Mouse (Mus musculus): Measurements from ENCODE around the gene Cmtm4. TPM values are rescaled to one million over a fixed set of nuclear protein-coding genes. Genes with fewer than 3 reads are reported as not detected.
A peak's percentile ranks its signal among the peaks of the same experiment; 100 is the strongest.
"Not testable (repeated sequence)": the region's sequence is repeated elsewhere in the genome, so short reads cannot be mapped to it uniquely, and the experiment has no call there.

Gene Cmtm4
- polyA plus RNA-seq, 1 experiment from 2014 or later = 3.8 TPM

GRCm38 (mm10) chr8:104308341-104308740 is 87.3 kb downstream of the Cmtm4 start:
- not testable (repeated sequence) for H3K36me3 ChIP-seq (ENCODE audit: control insufficient read depth, insufficient read depth, low read length); DNase-seq (ENCODE audit: low spot score); H3K9ac ChIP-seq (ENCODE audit: low read depth, low read length); H3K4me2 ChIP-seq (replicated peaks; ENCODE audit: low read depth, low read length); H3K4me1 ChIP-seq (replicated peaks; ENCODE audit: control insufficient read depth, insufficient read depth, low read length); H3K27me3 ChIP-seq (ENCODE audit: control insufficient read depth, insufficient read depth, low read length); H3K4me3 ChIP-seq (ENCODE audit: low read depth, low read length); H3K27ac ChIP-seq (ENCODE audit: low read depth, low read length); H3K9me3 ChIP-seq (ENCODE audit: control insufficient read depth, low read length); ATAC-seq (ENCODE audit: low FRiP score)
- WGBS = 55% methylated on average over 6 of the region's 6 CpGs

DNA sequence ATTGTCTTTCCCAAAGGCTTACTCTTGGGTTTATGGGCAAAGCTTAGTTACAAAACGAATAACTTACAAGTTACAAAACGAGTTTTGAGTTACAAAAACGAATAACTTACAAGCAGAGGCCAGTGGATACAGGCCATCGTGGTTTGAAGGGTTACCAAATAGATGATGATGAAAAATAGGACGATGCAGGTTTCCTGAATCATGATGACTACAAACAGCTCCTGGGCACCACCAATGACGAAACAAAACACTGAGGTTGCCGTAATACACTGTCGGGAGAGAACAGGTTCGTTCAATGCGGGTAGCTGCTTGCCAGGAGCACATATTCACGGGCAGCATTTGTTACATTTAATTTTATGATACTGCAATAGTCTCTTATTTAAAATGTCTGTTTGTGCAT is 90.6 kb downstream of the Cmtm4 start:
- Histone ChIP-seq H3K36me3 (ENCODE audit: control insufficient read depth, insufficient read depth, low read length) (no peaks in the 10 kb centered on the region), H3K9me3 (ENCODE audit: control insufficient read depth, low read length) (no peaks in the 10 kb centered on the region), H3K4me3 (ENCODE audit: low read depth, low read length) (no peak overlapping the region), H3K4me1 (replicated peaks; ENCODE audit: control insufficient read depth, insufficient read depth, low read length) (no peaks in the 10 kb centered on the region), H3K9ac (ENCODE audit: low read depth, low read length) (no peak overlapping the region), H3K27me3 (ENCODE audit: control insufficient read depth, insufficient read depth, low read length) (no peaks in the 10 kb centered on the region), H3K27ac (ENCODE audit: low read depth, low read length) (no peak overlapping the region), H3K4me2 (replicated peaks; ENCODE audit: low read depth, low read length) (no peak overlapping the region)
- no peak for ATAC-seq (ENCODE audit: low FRiP score)
- DNase-seq (ENCODE audit: low spot score) = no peak
- WGBS = 90% methylated on average over 11 of the region's 11 CpGs

DNA sequence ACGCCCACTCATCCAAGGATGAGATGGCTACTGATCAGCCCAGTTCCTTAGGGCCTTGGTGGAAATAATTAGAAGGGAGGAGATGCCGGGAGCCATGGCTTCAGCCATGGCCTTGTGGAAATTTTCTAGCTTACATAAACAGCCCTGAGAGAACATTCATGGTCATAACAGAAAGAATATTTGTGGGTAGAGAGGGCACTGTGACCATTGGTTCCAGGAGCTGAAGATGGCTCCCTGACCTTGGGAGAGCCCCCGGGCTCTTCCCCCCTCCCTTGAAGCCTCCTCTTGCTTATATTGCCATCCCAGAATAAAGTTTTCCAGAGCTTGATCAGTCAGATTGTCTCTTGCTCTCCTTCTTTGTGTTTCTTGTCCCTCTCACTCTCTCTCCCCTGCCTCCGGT is 93.1 kb downstream of the Cmtm4 start:
- H3K4me1 ChIP-seq (replicated peaks; ENCODE audit: control insufficient read depth, insufficient read depth, low read length); H3K4me3 ChIP-seq (ENCODE audit: low read depth, low read length); H3K9ac ChIP-seq (ENCODE audit: low read depth, low read length); DNase-seq (ENCODE audit: low spot score); H3K27ac ChIP-seq (ENCODE audit: low read depth, low read length); H3K9me3 ChIP-seq (ENCODE audit: control insufficient read depth, low read length); H3K36me3 ChIP-seq (ENCODE audit: control insufficient read depth, insufficient read depth, low read length); ATAC-seq (ENCODE audit: low FRiP score); H3K4me2 ChIP-seq (replicated peaks; ENCODE audit: low read depth, low read length); H3K27me3 ChIP-seq (ENCODE audit: control insufficient read depth, insufficient read depth, low read length): not testable (repeated sequence)
- WGBS = 90% methylated on average over 4 of the region's 4 CpGs

- H3K27me3 ChIP-seq (ENCODE audit: control insufficient read depth, insufficient read depth, low read length); H3K4me1 ChIP-seq (replicated peaks; ENCODE audit: control insufficient read depth, insufficient read depth, low read length); H3K36me3 ChIP-seq (ENCODE audit: control insufficient read depth, insufficient read depth, low read length); H3K27ac ChIP-seq (ENCODE audit: low read depth, low read length); H3K4me3 ChIP-seq (ENCODE audit: low read depth, low read length); H3K9ac ChIP-seq (ENCODE audit: low read depth, low read length); H3K4me2 ChIP-seq (replicated peaks; ENCODE audit: low read depth, low read length); H3K9me3 ChIP-seq (ENCODE audit: control insufficient read depth, low read length): not testable (repeated sequence)
- peak; percentile 90 for ATAC-seq (ENCODE audit: low FRiP score)
- DNase-seq (ENCODE audit: low spot score) = peak; percentile 48
- 8% methylated on average over 3 of the region's 3 CpGs for WGBS
Observed at GRCm38 (mm10) chr8:104301577-104301976, 94.0 kb downstream of the Cmtm4 start.

Other genes with a start within 250 kb of the Cmtm4 start
- 0.71 and 0.88 TPM in 2 replicates for gene Bean1, start 225.4 kb downstream of the Cmtm4 start, polyA plus RNA-seq (2014; fragmentation: Nextera tagmentation; extraction: Ambion mirVana)
- gene Tk2, start 147.2 kb downstream of the Cmtm4 start, polyA plus RNA-seq (2014; fragmentation: Nextera tagmentation; extraction: Ambion mirVana) = 32.5 and 36.5 TPM in 2 replicates
- gene Cklf, start 144.9 kb downstream of the Cmtm4 start, polyA plus RNA-seq (2014; fragmentation: Nextera tagmentation; extraction: Ambion mirVana) = 30.9 and 36.5 TPM in 2 replicates
- gene Cmtm2a, start 102.6 kb downstream of the Cmtm4 start, polyA plus RNA-seq (2014; fragmentation: Nextera tagmentation; extraction: Ambion mirVana) = not detected in 2 replicates
- gene Gm45711, start 85.7 kb downstream of the Cmtm4 start, polyA plus RNA-seq (2014; fragmentation: Nextera tagmentation; extraction: Ambion mirVana) = not detected in 2 replicates
- gene Cmtm1, start 85.7 kb downstream of the Cmtm4 start, polyA plus RNA-seq (2014; fragmentation: Nextera tagmentation; extraction: Ambion mirVana) = not detected in 2 replicates
- not detected in 2 replicates for gene Gm11020, start 74.2 kb downstream of the Cmtm4 start, polyA plus RNA-seq (2014; fragmentation: Nextera tagmentation; extraction: Ambion mirVana)
- not detected in 2 replicates for gene Cmtm2b, start 73.6 kb downstream of the Cmtm4 start, polyA plus RNA-seq (2014; fragmentation: Nextera tagmentation; extraction: Ambion mirVana)
- gene Cmtm3, start 56.4 kb downstream of the Cmtm4 start, polyA plus RNA-seq (2014; fragmentation: Nextera tagmentation; extraction: Ambion mirVana) = 74.8 and 87.5 TPM in 2 replicates
- gene Dync1li2, start 47.2 kb upstream of the Cmtm4 start, polyA plus RNA-seq (2014; fragmentation: Nextera tagmentation; extraction: Ambion mirVana) = 95.4 and 96.4 TPM in 2 replicates
- 0.10 TPM in 1 of 2 replicates, not detected in the other for gene Terb1, start 114.1 kb upstream of the Cmtm4 start, polyA plus RNA-seq (2014; fragmentation: Nextera tagmentation; extraction: Ambion mirVana)
- gene Nae1, start 138.8 kb upstream of the Cmtm4 start, polyA plus RNA-seq (2014; fragmentation: Nextera tagmentation; extraction: Ambion mirVana) = 140 TPM in 2 replicates
- 0.42 and 0.52 TPM in 2 replicates for gene Car7, start 138.9 kb upstream of the Cmtm4 start, polyA plus RNA-seq (2014; fragmentation: Nextera tagmentation; extraction: Ambion mirVana)
- gene Pdp2, start 195.6 kb upstream of the Cmtm4 start, polyA plus RNA-seq (2014; fragmentation: Nextera tagmentation; extraction: Ambion mirVana) = 14.4 and 17.1 TPM in 2 replicates
- not detected in 2 replicates for gene Cdh16, start 228.6 kb upstream of the Cmtm4 start, polyA plus RNA-seq (2014; fragmentation: Nextera tagmentation; extraction: Ambion mirVana)
- gene Rrad, start 235.5 kb upstream of the Cmtm4 start, polyA plus RNA-seq (2014; fragmentation: Nextera tagmentation; extraction: Ambion mirVana) = 1.7 and 2.1 TPM in 2 replicates
- gene Ciao2b, start 246.2 kb upstream of the Cmtm4 start, polyA plus RNA-seq (2014; fragmentation: Nextera tagmentation; extraction: Ambion mirVana) = 99.6 and 103 TPM in 2 replicates

Data from hindbrain, embryonic 11.5 days (tissue).